Mouse (Mus musculus): ENCODE data around the gene Pcsk7. TPM values are rescaled to one million over a fixed set of nuclear protein-coding genes. Genes with fewer than 3 reads are reported as not detected.
A peak's percentile ranks its signal among the peaks of the same experiment; 100 is the strongest.

Gene Pcsk7
- polyA plus RNA-seq, 1 experiment from 2014 or later = 17.7 TPM

DNA sequence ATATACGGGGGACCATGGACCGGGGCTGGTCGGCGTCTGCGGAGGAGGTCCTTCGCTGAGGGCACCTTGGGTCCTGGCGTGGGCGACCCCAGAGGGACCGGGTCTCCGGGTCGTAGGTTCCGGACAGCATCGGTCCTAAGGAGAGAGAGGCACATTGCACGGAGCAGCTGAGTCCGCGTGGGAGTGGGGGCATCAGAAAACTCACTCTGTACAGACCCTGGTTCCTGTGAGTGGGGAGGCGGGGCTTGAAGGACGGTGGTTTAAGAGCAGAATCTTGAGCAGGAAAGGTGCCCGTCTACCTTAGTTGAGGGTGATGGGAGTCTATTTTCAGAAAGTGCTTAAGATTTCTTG, 756 bp downstream of the Pcsk7 start:
- 0% methylated on average over 19 of the region's 19 CpGs for WGBS

GRCm38 (mm10) chr9:45910995-45911394, 4.7 kb downstream of the Pcsk7 start:
- Histone ChIP-seq H3K36me3 (replicated peaks; ENCODE audit: control insufficient read depth, insufficient read depth) (peaks cover 73% of the 10 kb centered on the region), H3K4me2 (replicated peaks) (no peak overlapping the region), H3K27ac (no peak overlapping the region), H3K4me3 (replicated peaks; ENCODE audit: low read length) (no peak overlapping the region), H3K4me1 (replicated peaks; ENCODE audit: control insufficient read depth, insufficient read depth, low read length) (peaks cover 11% of the 10 kb centered on the region), H3K27me3 (ENCODE audit: control insufficient read depth, insufficient read depth, low read length) (no peaks in the 10 kb centered on the region), H3K9me3 (ENCODE audit: control insufficient read depth, low read length) (no peaks in the 10 kb centered on the region), H3K9ac (no peak overlapping the region)
- WGBS = 97% methylated on average over 3 of the region's 3 CpGs
- DNase-seq (ENCODE audit: low spot score) (no peak), ATAC-seq (ENCODE audit: low FRiP score) (no peak)

More for the DNA sequence above, 756 bp downstream of the Pcsk7 start:
- Histone ChIP-seq H3K36me3 (replicated peaks; ENCODE audit: control insufficient read depth, insufficient read depth) (peaks cover 47% of the 10 kb centered on the region), H3K9ac (peak overlapping the region; percentile 91), H3K4me1 (replicated peaks; ENCODE audit: control insufficient read depth, insufficient read depth, low read length) (peaks cover 27% of the 10 kb centered on the region), H3K4me2 (replicated peaks) (peak overlapping the region; percentile 84), H3K27me3 (ENCODE audit: control insufficient read depth, insufficient read depth, low read length) (no peaks in the 10 kb centered on the region), H3K9me3 (ENCODE audit: control insufficient read depth, low read length) (no peaks in the 10 kb centered on the region), H3K27ac (peak overlapping the region; percentile 96), H3K4me3 (replicated peaks; ENCODE audit: low read length) (peak overlapping the region; percentile 80)
- DNase-seq (ENCODE audit: low spot score) (no peak), ATAC-seq (ENCODE audit: low FRiP score) (no peak)

DNA sequence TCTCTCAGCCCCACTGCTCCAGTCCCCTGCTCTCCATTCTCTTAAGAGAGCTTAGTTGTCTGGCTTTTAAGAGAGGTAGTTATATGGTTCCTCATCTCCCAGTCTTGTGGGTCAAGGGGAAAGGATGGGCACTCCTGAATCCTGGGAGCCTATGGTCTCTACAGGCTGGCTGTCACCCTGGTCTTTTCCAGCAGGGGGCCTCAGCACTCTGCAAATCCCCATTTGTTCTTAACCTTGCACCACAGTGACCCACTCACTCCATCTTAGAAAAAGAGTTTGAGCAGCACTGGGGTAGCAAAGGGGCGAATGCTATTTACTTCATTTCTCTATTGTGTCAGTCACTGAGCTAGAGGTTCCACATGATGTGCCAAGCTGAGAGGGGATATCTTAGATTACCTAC, 5.4 kb downstream of the Pcsk7 start:
- peaks cover 11% of the 10 kb centered on the region for H3K4me1 ChIP-seq (replicated peaks; ENCODE audit: control insufficient read depth, insufficient read depth, low read length)
- no peak overlapping the region for H3K9ac ChIP-seq
- H3K27ac ChIP-seq = no peak overlapping the region
- peak; percentile 44 for DNase-seq (ENCODE audit: low spot score)
- 64% methylated on average over 1 of the region's 1 CpGs for WGBS
- H3K36me3 ChIP-seq (replicated peaks; ENCODE audit: control insufficient read depth, insufficient read depth) = peaks cover 80% of the 10 kb centered on the region
- no peak for ATAC-seq (ENCODE audit: low FRiP score)
- no peaks in the 10 kb centered on the region for H3K9me3 ChIP-seq (ENCODE audit: control insufficient read depth, low read length)
- H3K4me3 ChIP-seq (replicated peaks; ENCODE audit: low read length) = no peak overlapping the region
- H3K4me2 ChIP-seq (replicated peaks) = no peak overlapping the region
- no peaks in the 10 kb centered on the region for H3K27me3 ChIP-seq (ENCODE audit: control insufficient read depth, insufficient read depth, low read length)

DNA sequence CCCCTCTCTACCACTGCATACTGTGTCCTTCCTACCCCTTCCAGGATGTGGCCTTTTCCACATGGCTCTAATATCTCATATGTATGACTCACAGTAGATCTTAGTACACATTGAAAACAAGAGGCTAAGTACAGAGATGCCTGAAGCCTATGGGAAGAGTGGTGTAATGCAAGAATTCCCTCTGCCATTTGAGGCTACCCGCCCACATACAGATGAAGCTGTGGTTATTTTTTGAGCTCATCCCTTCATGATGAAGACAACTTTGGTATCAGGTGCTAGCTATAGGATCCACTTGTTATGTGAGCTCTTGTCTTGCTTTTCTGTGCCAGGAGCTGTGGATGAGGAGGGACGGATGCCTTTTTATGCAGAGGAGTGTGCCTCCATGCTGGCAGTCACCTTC, 9.4 kb downstream of the Pcsk7 start:
- no peak for ATAC-seq (ENCODE audit: low FRiP score)
- WGBS = 98% methylated on average over 2 of the region's 2 CpGs
- Histone ChIP-seq H3K4me2 (replicated peaks) (no peak overlapping the region), H3K27me3 (ENCODE audit: control insufficient read depth, insufficient read depth, low read length) (no peaks in the 10 kb centered on the region), H3K4me1 (replicated peaks; ENCODE audit: control insufficient read depth, insufficient read depth, low read length) (peaks cover 8% of the 10 kb centered on the region; the same call in 1 of the 2 replicates), H3K4me3 (replicated peaks; ENCODE audit: low read length) (no peak overlapping the region), H3K9ac (no peak overlapping the region), H3K36me3 (replicated peaks; ENCODE audit: control insufficient read depth, insufficient read depth) (peaks cover 98% of the 10 kb centered on the region), H3K9me3 (ENCODE audit: control insufficient read depth, low read length) (no peaks in the 10 kb centered on the region), H3K27ac (no peak overlapping the region)
- no peak for DNase-seq (ENCODE audit: low spot score)

- ATAC-seq (ENCODE audit: low FRiP score) (peak; percentile 86; the same call in 1 of the 2 replicates), DNase-seq (ENCODE audit: low spot score) (peak; percentile 74)
- H3K27me3 ChIP-seq (ENCODE audit: control insufficient read depth, insufficient read depth, low read length) = no peaks in the 10 kb centered on the region
- H3K27ac ChIP-seq = 0 out of 2 replicates have a peak overlapping the region, but pooled peaks have one; percentile 43
- no peak overlapping the region for H3K4me3 ChIP-seq (replicated peaks; ENCODE audit: low read length)
- 73% methylated on average over 5 of the region's 5 CpGs for WGBS
- no peaks in the 10 kb centered on the region for H3K9me3 ChIP-seq (ENCODE audit: control insufficient read depth, low read length)
- H3K36me3 ChIP-seq (replicated peaks; ENCODE audit: control insufficient read depth, insufficient read depth) = peaks cover 95% of the 10 kb centered on the region
- H3K4me2 ChIP-seq (replicated peaks) = no peak overlapping the region
- H3K9ac ChIP-seq = no peak overlapping the region
- H3K4me1 ChIP-seq (replicated peaks; ENCODE audit: control insufficient read depth, insufficient read depth, low read length) = peaks cover 8% of the 10 kb centered on the region; the same call in 1 of the 2 replicates
These were observed 11.0 kb downstream of the Pcsk7 start for GRCm38 (mm10) chr9:45917041-45917934.

DNA sequence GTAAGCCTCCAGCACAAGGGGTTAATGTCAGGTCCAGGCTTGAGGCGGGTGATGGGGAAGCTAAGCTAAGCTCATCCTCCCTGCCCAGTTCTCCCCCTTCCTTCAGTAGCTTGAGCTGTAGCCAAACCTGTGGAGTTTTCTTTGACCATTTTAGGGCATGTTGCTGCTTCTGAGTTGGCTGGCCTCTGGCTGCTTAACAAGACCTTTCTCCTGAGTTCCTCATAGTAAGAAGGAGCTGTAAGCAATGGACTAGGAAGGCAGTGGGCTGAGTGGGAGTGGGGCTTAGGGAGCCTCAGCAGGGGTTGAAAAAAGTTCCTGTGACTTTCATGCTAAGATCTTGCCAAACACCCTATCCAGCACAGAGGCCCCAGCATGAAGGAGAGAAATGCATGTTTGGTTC, 13.6 kb downstream of the Pcsk7 start:
- no peak overlapping the region for H3K4me3 ChIP-seq (replicated peaks; ENCODE audit: low read length)
- no peak overlapping the region for H3K27ac ChIP-seq
- H3K4me2 ChIP-seq (replicated peaks) = no peak overlapping the region
- WGBS = 72% methylated on average over 1 of the region's 1 CpGs
- H3K4me1 ChIP-seq (replicated peaks; ENCODE audit: control insufficient read depth, insufficient read depth, low read length) = peaks cover 8% of the 10 kb centered on the region; the same call in 1 of the 2 replicates
- H3K36me3 ChIP-seq (replicated peaks; ENCODE audit: control insufficient read depth, insufficient read depth) = peaks cover 91% of the 10 kb centered on the region
- H3K9me3 ChIP-seq (ENCODE audit: control insufficient read depth, low read length) = no peaks in the 10 kb centered on the region
- H3K27me3 ChIP-seq (ENCODE audit: control insufficient read depth, insufficient read depth, low read length) = no peaks in the 10 kb centered on the region
- DNase-seq (ENCODE audit: low spot score) (no peak), ATAC-seq (ENCODE audit: low FRiP score) (no peak)
- no peak overlapping the region for H3K9ac ChIP-seq

GRCm38 (mm10) chr9:45929285-45929684, 23.0 kb downstream of the Pcsk7 start:
- Histone ChIP-seq H3K9me3 (ENCODE audit: control insufficient read depth, low read length) (no peaks in the 10 kb centered on the region), H3K27me3 (ENCODE audit: control insufficient read depth, insufficient read depth, low read length) (no peaks in the 10 kb centered on the region), H3K4me2 (replicated peaks) (no peak overlapping the region), H3K9ac (no peak overlapping the region), H3K36me3 (replicated peaks; ENCODE audit: control insufficient read depth, insufficient read depth) (peaks cover 67% of the 10 kb centered on the region), H3K4me1 (replicated peaks; ENCODE audit: control insufficient read depth, insufficient read depth, low read length) (no peaks in the 10 kb centered on the region), H3K4me3 (replicated peaks; ENCODE audit: low read length) (no peak overlapping the region), H3K27ac (no peak overlapping the region)
- 92% methylated on average over 5 of the region's 5 CpGs for WGBS
- no peak for DNase-seq (ENCODE audit: low spot score)
- ATAC-seq (ENCODE audit: low FRiP score) = no peak

DNA sequence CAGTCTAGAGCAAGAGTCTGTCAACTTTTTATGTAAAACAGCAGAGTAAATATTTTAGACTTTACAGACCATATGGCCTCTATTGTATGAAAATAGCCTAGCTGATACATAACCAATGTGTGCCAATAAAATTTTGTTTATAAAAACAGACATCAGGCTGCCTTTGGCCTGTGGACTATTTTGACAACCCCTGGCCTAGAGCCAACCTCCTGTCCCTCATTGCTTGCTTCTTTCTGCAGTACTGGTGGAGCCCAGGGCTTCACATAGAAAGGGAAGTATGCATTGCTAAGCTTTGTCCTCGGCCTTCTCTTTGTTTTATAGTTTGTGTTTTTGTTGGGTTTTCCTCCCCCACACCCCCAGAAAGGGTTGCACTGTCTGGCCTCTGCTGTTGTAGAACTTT, 25.7 kb downstream of the Pcsk7 start:
- Histone ChIP-seq H3K4me1 (replicated peaks; ENCODE audit: control insufficient read depth, insufficient read depth, low read length) (no peaks in the 10 kb centered on the region), H3K4me3 (replicated peaks; ENCODE audit: low read length) (no peak overlapping the region), H3K4me2 (replicated peaks) (no peak overlapping the region), H3K27ac (no peak overlapping the region), H3K36me3 (replicated peaks; ENCODE audit: control insufficient read depth, insufficient read depth) (peaks cover 45% of the 10 kb centered on the region), H3K9ac (no peak overlapping the region), H3K27me3 (ENCODE audit: control insufficient read depth, insufficient read depth, low read length) (no peaks in the 10 kb centered on the region), H3K9me3 (ENCODE audit: control insufficient read depth, low read length) (no peaks in the 10 kb centered on the region)
- WGBS = 58% methylated on average over 1 of the region's 1 CpGs
- ATAC-seq (ENCODE audit: low FRiP score) = no peak
- DNase-seq (ENCODE audit: low spot score) = no peak

GRCm38 (mm10) chr9:45932571-45933415, 26.5 kb downstream of the Pcsk7 start:
- 76% methylated on average over 11 of the region's 11 CpGs for WGBS
- no peak for ATAC-seq (ENCODE audit: low FRiP score)
- no peaks in the 10 kb centered on the region for H3K27me3 ChIP-seq (ENCODE audit: control insufficient read depth, insufficient read depth, low read length)
- no peaks in the 10 kb centered on the region for H3K4me1 ChIP-seq (replicated peaks; ENCODE audit: control insufficient read depth, insufficient read depth, low read length)
- no peaks in the 10 kb centered on the region for H3K9me3 ChIP-seq (ENCODE audit: control insufficient read depth, low read length)
- peaks cover 38% of the 10 kb centered on the region for H3K36me3 ChIP-seq (replicated peaks; ENCODE audit: control insufficient read depth, insufficient read depth)
- no peak for DNase-seq (ENCODE audit: low spot score)
- no peak overlapping the region for H3K27ac ChIP-seq
- H3K4me2 ChIP-seq (replicated peaks) = no peak overlapping the region
- no peak overlapping the region for H3K9ac ChIP-seq
- H3K4me3 ChIP-seq (replicated peaks; ENCODE audit: low read length) = no peak overlapping the region

Measured in hindbrain, embryonic 14.5 days (tissue).